Mouse (Mus musculus): ENCODE data around the gene Medag. TPM values are rescaled to one million over a fixed set of nuclear protein-coding genes. Genes with fewer than 3 reads are reported as not detected.

Gene Medag
- polyA plus RNA-seq, 1 experiment from 2014 or later = 6.4 TPM

DNA sequence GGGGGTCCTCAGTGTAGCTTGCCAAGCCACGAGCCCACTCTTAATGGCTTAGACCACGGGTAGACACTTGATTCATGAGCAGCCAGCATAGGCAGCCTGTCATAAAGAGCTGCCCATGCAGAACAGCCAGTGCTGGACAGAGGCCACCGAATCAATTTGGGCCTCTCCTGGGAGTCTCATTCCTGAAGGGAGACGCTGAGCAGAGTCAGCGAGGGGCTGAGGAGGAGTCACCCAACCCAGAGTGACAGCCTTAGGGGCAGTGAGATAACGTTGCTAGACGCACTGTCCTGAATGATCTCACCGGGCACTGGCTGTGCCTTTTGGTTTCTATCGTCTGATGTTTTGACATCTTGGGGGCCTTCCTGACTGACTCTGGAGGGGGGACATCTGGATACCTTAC, 38.3 kb upstream of the Medag start:
- no peak overlapping the region for H3K4me2 ChIP-seq (ENCODE audit: low read length)
- 29% methylated on average over 9 of the region's 9 CpGs for WGBS
- peak; percentile 16; the same call in 1 of the 2 replicates for ATAC-seq
- H3K4me3 ChIP-seq (ENCODE audit: low read length) = no peak overlapping the region
- peaks cover 20% of the 10 kb centered on the region for H3K4me1 ChIP-seq (ENCODE audit: control insufficient read depth, insufficient read depth, low read depth, low read length)
- no peaks in the 10 kb centered on the region for H3K9me3 ChIP-seq (ENCODE audit: control insufficient read depth, low read length)
- H3K9ac ChIP-seq (ENCODE audit: low read depth, low read length) = no peak overlapping the region
- H3K27me3 ChIP-seq (replicated peaks; ENCODE audit: control insufficient read depth, insufficient read depth, low read length) = no peaks in the 10 kb centered on the region
- H3K36me3 ChIP-seq (ENCODE audit: control insufficient read depth, insufficient read depth, low read length) = no peaks in the 10 kb centered on the region
- no peak overlapping the region for H3K27ac ChIP-seq (ENCODE audit: low read depth, low read length)

DNA sequence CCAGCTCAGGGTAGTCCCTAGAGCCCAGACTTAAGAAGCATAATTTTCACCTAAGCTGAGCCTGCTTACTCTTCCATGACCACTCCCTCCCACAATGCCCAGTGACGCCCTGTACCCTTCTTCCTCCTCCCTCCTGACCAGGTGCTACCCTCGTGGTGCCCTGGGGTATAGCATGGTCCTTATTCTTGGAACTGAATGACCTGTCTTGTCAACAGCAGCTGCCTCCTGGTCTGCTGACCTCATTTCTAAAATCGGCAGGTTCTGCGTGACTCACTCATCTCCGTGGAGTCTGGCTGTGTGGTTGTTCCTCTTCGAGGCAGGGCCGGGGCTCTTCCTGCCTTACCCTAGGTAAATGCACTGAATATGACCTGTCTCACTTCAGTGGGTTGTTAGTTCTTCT, 37.5 kb upstream of the Medag start:
- ATAC-seq = no peak
- no peaks in the 10 kb centered on the region for H3K9me3 ChIP-seq (ENCODE audit: control insufficient read depth, low read length)
- peaks cover 21% of the 10 kb centered on the region for H3K4me1 ChIP-seq (ENCODE audit: control insufficient read depth, insufficient read depth, low read depth, low read length)
- no peak overlapping the region for H3K27ac ChIP-seq (ENCODE audit: low read depth, low read length)
- H3K36me3 ChIP-seq (ENCODE audit: control insufficient read depth, insufficient read depth, low read length) = no peaks in the 10 kb centered on the region
- H3K4me2 ChIP-seq (ENCODE audit: low read length) = no peak overlapping the region
- no peaks in the 10 kb centered on the region for H3K27me3 ChIP-seq (replicated peaks; ENCODE audit: control insufficient read depth, insufficient read depth, low read length)
- H3K4me3 ChIP-seq (ENCODE audit: low read length) = no peak overlapping the region
- 74% methylated on average over 7 of the region's 7 CpGs for WGBS
- no peak overlapping the region for H3K9ac ChIP-seq (ENCODE audit: low read depth, low read length)

DNA sequence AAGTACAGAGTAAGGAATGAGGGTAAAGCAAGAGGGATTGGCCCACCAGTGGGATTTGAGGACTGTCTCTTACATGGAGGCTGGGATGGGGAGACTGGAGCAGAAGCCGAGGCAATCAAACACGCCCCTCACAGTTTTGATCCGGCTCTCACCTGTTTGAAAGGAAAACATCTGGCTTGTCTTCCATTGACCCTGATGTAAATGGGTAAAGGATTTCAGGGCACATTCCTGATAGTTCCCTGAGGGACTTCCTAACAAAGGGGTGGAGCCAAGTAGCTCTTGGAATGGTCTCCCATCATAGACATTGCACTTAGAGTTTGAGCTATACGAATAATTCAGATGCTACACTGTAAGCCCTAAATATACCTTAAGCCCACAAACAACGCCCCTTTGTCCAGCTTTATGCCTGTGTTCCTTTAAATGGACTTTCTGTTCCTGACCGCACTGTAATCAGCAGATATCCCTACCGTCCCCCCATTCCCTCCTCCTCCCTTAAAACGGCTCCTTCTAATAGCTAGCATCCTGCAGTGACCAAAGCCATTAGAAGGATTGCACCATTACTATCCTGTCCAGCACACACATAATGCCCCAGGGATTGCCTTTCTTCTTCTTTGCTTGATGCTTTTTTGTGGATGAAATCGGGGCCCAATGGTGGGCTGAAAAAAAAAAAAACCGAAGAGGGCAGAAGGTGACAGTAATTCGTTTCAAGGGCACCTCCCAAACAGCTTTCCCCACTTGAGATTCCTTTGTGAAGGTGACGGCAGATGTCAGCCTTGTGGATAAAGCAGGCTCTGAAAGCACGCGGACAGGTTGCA, 36.3 kb upstream of the Medag start:
- H3K4me2 ChIP-seq (ENCODE audit: low read length) = peak overlapping the region; percentile 44
- H3K36me3 ChIP-seq (ENCODE audit: control insufficient read depth, insufficient read depth, low read length) = no peaks in the 10 kb centered on the region
- peak overlapping the region; percentile 30 for H3K27ac ChIP-seq (ENCODE audit: low read depth, low read length)
- WGBS = 37% methylated on average over 14 of the region's 14 CpGs
- no peaks in the 10 kb centered on the region for H3K9me3 ChIP-seq (ENCODE audit: control insufficient read depth, low read length)
- peak overlapping the region; percentile 33 for H3K9ac ChIP-seq (ENCODE audit: low read depth, low read length)
- H3K27me3 ChIP-seq (replicated peaks; ENCODE audit: control insufficient read depth, insufficient read depth, low read length) = no peaks in the 10 kb centered on the region
- peaks cover 28% of the 10 kb centered on the region for H3K4me1 ChIP-seq (ENCODE audit: control insufficient read depth, insufficient read depth, low read depth, low read length)
- no peak for ATAC-seq
- H3K4me3 ChIP-seq (ENCODE audit: low read length) = no peak overlapping the region

DNA sequence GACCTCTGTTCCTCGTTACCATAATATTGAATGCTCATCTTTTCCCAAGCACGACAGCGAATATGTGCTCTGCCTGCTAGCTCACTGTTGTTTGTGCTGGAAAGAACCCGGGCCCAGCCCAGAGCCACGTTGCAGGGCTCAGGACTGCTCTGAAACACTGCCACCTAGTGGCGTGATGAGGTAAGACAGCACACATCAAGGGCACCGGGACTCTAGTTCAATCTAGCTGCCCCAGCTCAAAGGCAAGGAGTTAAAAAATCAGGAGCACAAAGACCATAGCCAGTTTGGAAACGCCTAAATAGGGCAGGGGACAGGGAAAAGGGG, 35.7 kb upstream of the Medag start:
- no peaks in the 10 kb centered on the region for H3K36me3 ChIP-seq (ENCODE audit: control insufficient read depth, insufficient read depth, low read length)
- no peak overlapping the region for H3K4me3 ChIP-seq (ENCODE audit: low read length)
- peaks cover 32% of the 10 kb centered on the region for H3K4me1 ChIP-seq (ENCODE audit: control insufficient read depth, insufficient read depth, low read depth, low read length)
- peak overlapping the region; percentile 30 for H3K27ac ChIP-seq (ENCODE audit: low read depth, low read length)
- H3K9ac ChIP-seq (ENCODE audit: low read depth, low read length) = peak overlapping the region; percentile 33
- under 1% methylated on average over 8 of the region's 8 CpGs for WGBS
- H3K4me2 ChIP-seq (ENCODE audit: low read length) = peak overlapping the region; percentile 44
- peak; percentile 82 for ATAC-seq
- no peaks in the 10 kb centered on the region for H3K9me3 ChIP-seq (ENCODE audit: control insufficient read depth, low read length)
- no peaks in the 10 kb centered on the region for H3K27me3 ChIP-seq (replicated peaks; ENCODE audit: control insufficient read depth, insufficient read depth, low read length)

DNA sequence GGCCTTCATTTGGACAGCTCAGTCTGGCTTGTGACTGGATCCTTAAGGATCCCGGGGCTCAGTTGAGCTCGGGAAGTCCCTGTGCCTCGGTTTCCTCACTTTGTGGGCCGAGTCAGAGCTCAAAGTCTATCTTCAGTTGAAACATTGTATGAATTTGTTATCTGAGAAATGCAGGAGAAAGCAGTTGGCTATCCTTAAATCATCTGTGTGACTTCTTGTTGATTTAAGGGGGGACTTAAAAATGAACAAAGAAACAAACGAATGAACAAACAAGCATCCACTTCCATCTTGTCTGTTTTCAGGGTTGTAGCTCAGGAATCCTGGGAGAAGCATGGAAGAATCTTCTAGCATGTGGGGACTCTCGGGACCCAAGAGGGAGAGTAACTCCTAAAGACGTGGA, 35.2 kb upstream of the Medag start:
- Histone ChIP-seq H3K4me1 (ENCODE audit: control insufficient read depth, insufficient read depth, low read depth, low read length) (peaks cover 36% of the 10 kb centered on the region), H3K27me3 (replicated peaks; ENCODE audit: control insufficient read depth, insufficient read depth, low read length) (no peaks in the 10 kb centered on the region), H3K4me3 (ENCODE audit: low read length) (no peak overlapping the region), H3K4me2 (ENCODE audit: low read length) (no peak overlapping the region), H3K27ac (ENCODE audit: low read depth, low read length) (no peak overlapping the region), H3K36me3 (ENCODE audit: control insufficient read depth, insufficient read depth, low read length) (no peaks in the 10 kb centered on the region), H3K9me3 (ENCODE audit: control insufficient read depth, low read length) (no peaks in the 10 kb centered on the region), H3K9ac (ENCODE audit: low read depth, low read length) (no peak overlapping the region)
- ATAC-seq = no peak
- 78% methylated on average over 7 of the region's 7 CpGs for WGBS

DNA sequence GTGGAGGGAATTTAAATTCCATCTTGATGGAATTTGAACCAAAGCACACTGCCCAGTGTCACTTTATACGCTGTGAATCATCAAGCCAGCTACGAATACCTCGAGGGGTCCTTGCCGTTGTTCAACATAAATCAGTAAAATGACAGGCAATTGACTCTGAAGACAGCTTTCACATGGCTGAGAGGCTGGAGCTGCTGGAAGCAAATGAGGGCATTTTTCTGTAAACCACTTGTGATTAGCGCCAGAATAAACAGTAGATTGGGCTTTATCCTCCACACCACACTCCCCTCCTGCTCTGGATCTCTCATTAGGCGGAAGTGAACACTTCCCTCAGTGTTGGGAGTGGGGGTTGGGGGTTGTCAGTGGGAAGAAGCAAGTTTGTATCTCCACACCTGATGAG, 34.3 kb upstream of the Medag start:
- Histone ChIP-seq H3K4me3 (ENCODE audit: low read length) (no peak overlapping the region), H3K9ac (ENCODE audit: low read depth, low read length) (no peak overlapping the region), H3K36me3 (ENCODE audit: control insufficient read depth, insufficient read depth, low read length) (no peaks in the 10 kb centered on the region), H3K27ac (ENCODE audit: low read depth, low read length) (no peak overlapping the region), H3K4me1 (ENCODE audit: control insufficient read depth, insufficient read depth, low read depth, low read length) (peaks cover 36% of the 10 kb centered on the region), H3K27me3 (replicated peaks; ENCODE audit: control insufficient read depth, insufficient read depth, low read length) (no peaks in the 10 kb centered on the region), H3K9me3 (ENCODE audit: control insufficient read depth, low read length) (no peaks in the 10 kb centered on the region), H3K4me2 (ENCODE audit: low read length) (no peak overlapping the region)
- ATAC-seq = no peak
- WGBS = 19% methylated on average over 6 of the region's 6 CpGs

DNA sequence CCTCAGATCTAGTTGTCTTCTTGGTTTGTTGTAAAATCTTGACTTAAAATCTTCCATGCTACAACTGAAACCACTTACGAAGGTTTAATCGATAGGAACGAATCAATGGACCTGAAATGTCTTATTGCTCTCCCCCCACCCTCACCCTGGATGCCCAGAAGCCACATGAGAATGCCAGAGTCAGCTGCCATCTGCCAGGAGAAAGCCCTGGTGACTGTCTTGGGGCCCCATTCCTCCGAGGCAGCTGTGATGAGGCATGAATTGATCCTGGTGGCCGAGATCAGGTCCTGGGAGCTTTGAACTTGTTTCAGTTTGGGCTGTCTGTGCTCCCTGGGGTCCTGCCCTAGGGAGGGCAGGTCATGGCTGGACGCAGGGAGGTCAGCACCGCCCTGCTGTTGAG, 33.0 kb upstream of the Medag start:
- Histone ChIP-seq H3K9me3 (ENCODE audit: control insufficient read depth, low read length) (no peaks in the 10 kb centered on the region), H3K36me3 (ENCODE audit: control insufficient read depth, insufficient read depth, low read length) (no peaks in the 10 kb centered on the region), H3K4me1 (ENCODE audit: control insufficient read depth, insufficient read depth, low read depth, low read length) (peaks cover 36% of the 10 kb centered on the region), H3K27ac (ENCODE audit: low read depth, low read length) (no peak overlapping the region), H3K4me3 (ENCODE audit: low read length) (no peak overlapping the region), H3K27me3 (replicated peaks; ENCODE audit: control insufficient read depth, insufficient read depth, low read length) (no peaks in the 10 kb centered on the region), H3K4me2 (ENCODE audit: low read length) (no peak overlapping the region), H3K9ac (ENCODE audit: low read depth, low read length) (no peak overlapping the region)
- no peak for ATAC-seq
- 59% methylated on average over 7 of the region's 7 CpGs for WGBS

DNA sequence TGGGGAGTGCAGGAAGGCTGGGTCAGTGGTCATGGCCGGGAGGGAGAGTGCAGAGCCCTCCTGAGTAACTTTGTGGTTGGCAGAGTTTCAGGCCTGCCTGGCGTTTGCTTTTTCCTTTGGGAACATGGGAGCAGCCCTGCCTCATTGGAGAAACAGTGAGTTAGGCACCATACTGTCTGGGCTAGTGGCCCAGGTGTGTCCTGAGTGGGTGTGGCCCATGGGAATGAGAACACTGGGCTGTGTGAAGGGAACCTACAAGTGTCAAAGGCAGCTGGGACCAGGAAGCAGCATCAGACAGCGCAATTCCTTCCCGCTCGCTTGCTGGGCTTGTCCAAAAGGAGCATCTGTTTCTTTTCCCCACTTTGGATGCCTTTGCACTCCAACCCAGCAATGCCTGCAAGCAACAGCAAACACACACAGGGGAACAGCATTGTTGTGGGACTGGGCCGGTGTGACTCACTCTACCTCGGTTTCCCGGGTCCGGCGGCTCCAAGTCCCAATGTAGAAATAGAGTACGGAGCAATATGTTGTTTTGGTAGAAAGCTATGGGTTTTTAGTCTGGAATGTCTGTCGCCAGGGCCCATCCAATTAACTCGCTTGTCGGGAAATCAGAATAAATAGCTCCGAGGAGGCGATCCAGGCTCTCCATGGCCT, 32.3 kb upstream of the Medag start:
- Histone ChIP-seq H3K36me3 (ENCODE audit: control insufficient read depth, insufficient read depth, low read length) (no peaks in the 10 kb centered on the region), H3K9me3 (ENCODE audit: control insufficient read depth, low read length) (no peaks in the 10 kb centered on the region), H3K4me3 (ENCODE audit: low read length) (no peak overlapping the region), H3K4me2 (ENCODE audit: low read length) (no peak overlapping the region), H3K27me3 (replicated peaks; ENCODE audit: control insufficient read depth, insufficient read depth, low read length) (no peaks in the 10 kb centered on the region), H3K27ac (ENCODE audit: low read depth, low read length) (no peak overlapping the region), H3K9ac (ENCODE audit: low read depth, low read length) (no peak overlapping the region), H3K4me1 (ENCODE audit: control insufficient read depth, insufficient read depth, low read depth, low read length) (peaks cover 36% of the 10 kb centered on the region)
- no peak for ATAC-seq
- 60% methylated on average over 16 of the region's 16 CpGs for WGBS

DNA sequence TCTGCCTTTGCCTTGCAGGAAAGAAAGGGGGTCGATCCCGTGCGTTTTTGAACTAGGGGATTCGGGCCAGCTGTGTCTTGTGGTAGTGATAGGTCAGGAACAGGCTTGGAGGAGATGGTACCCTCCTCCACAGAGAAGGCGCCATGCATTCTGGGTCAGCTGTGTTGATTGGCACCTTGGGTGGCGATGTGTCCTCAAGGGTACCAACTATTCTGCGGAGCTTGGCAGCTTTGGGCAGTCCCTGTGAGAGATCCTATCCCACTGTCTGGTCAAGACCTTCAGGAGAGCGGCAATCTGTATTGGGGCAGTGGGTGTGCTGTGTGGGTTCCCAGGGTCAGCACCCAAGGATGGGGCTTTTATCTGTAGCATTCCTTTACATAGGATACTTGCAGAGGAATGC, 31.7 kb upstream of the Medag start:
- no peak overlapping the region for H3K4me2 ChIP-seq (ENCODE audit: low read length)
- no peaks in the 10 kb centered on the region for H3K9me3 ChIP-seq (ENCODE audit: control insufficient read depth, low read length)
- H3K9ac ChIP-seq (ENCODE audit: low read depth, low read length) = no peak overlapping the region
- peak; percentile 16 for ATAC-seq
- no peaks in the 10 kb centered on the region for H3K36me3 ChIP-seq (ENCODE audit: control insufficient read depth, insufficient read depth, low read length)
- no peak overlapping the region for H3K4me3 ChIP-seq (ENCODE audit: low read length)
- 53% methylated on average over 8 of the region's 8 CpGs for WGBS
- peaks cover 36% of the 10 kb centered on the region for H3K4me1 ChIP-seq (ENCODE audit: control insufficient read depth, insufficient read depth, low read depth, low read length)
- no peaks in the 10 kb centered on the region for H3K27me3 ChIP-seq (replicated peaks; ENCODE audit: control insufficient read depth, insufficient read depth, low read length)
- H3K27ac ChIP-seq (ENCODE audit: low read depth, low read length) = peak overlapping the region; percentile 82
